Mouse (Mus musculus) brain, adult 2 months (tissue): ENCODE results near the gene Pgls.
A peak's percentile ranks its signal among the peaks of the same experiment; 100 is the strongest.

Experiments used
- DNase-seq: peaks from one replicate; pipeline ENCODE4 v3.0.0; 2011; ENCODE audit warnings: low read depth, low spot score

The Pgls gene

DNA sequence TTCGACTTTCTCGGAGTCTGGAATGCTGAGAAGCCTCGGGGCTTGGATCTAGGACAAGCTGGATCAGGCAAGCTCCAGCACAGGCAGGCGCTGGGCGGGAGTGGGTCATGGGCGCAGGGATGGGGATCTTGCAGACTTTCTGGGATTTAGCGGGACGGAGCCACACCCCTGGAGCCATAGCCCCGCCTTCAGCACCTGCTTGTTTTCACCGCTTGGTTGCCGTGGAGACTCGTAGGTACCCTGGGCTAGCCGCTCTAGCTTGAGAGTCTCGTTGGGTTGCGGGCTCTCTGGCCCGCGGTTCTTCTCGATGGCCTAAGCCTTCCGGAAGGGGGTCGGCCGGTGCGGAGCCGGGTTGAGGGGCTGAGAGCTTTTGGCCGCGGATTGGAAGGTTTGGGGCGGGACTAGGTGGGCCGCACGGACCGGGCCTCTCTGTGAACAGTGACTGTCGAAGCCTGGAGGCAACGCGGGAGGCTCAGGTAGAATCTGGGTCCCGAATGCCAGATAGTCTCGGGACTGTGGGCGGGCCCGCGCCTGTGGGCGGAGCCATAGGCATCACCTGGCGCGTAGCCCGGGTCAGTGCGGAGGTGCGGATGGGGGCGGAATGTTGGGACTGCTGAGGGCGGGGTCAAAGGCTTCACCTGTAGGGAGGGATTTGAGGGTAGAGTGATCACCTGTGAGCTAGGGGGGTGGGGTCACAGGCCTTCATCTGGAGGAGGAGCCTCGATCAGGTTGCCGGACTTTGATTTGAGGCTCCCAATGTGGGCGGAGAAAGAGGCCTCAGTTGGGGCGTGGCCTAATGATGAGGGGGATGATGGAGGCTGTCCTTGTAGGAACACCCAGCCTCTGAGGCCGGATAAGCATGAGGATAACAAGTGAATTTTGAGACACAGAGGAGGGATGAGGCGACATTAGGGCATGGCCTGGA is 22.3 kb upstream of the Pgls start:
- peak; percentile 98 for DNase-seq

DNA sequence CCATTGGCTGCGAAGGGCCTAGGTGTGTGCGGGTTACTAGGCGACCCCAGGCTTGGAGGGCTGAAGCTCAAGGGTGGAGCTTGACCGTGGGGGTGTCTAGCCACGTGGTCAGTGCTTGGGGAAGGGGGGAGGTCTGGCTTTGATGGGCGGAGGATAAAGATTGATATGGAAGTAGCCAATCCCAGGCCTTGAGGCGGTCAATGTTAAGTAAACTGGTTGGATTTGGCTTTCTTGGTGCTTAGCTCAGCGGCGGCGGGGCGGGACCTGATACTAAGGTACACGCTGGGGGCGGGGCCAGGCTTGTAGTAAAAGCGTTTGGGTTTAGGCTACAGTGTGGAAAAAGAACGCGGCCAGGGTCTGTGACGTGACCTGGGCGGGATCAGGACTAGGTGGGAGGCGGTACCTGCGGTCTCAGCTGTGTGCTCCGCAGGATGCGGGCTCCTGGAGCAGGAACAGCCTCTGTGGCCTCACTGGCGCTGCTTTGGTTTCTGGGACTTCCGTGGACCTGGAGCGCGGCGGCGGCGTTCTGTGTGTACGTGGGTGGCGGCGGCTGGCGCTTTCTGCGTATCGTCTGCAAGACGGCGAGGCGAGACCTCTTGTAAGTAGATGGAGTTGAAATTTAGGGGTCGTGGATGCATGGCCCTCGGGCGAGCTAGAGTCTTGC is 21.6 kb upstream of the Pgls start:
- peak; percentile 99 for DNase-seq

DNA sequence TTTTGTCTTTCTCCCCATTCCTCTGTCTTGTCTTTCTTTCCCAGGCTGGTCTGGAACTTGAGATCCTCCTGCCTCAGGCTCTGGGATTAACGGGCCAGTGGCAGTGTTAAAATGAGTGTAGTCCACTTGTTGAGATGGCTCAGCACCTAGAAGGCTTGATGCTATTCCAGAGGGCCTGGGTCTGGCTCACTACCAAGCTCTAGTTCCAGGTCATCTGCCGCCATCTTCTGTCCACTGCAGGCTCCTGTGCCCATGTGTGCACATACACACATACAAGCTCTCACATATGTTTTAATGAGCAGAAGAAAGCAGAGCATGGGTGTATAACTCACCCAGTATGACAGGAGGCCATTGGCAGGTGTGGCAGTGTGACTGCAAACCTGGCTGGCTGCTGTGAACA is 19.9 kb upstream of the Pgls start:
- DNase-seq: peak; percentile 48

DNA sequence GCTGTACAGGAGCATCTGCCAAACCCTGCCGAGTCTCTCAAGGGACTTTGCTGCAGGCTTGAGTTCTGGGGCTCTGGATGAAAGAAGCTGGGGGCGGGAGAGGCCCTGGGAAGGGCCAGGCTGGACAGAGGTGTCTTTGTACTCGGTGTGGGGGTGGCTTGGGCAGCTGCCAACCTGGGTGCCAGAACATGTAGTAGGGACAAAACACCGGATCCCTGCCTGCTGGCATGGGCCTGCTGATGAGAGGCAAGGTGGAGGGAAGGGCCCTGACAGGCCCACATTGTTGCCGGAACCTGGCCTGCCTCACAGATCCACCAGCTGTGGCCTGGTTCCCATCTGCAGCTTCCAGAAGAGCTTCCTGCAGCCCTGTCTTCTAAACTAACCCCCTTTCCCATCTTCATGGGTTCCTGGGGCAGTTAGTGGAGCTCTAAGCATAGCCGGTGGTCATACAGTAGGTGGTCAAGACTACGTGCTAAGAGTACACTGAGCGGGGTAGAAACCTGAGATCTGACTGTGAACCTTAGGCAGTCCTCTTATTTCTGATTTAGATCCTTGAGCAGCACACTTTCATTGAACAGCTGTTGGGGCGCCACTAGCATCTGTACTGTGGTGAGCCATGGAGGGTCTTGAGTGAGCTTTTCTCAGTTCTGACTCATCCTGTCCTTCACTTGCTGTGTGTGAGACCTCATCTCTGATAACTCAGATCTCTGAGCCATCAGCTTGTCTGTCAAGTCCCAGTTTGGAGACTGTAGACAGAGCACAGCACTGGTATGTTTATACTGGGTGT is 18.9 kb upstream of the Pgls start:
- peak; percentile 90 for DNase-seq

- DNase-seq: no peak
These were observed 17.6 kb upstream of the Pgls start for GRCm38 (mm10) chr8:71574426-71574825.

DNA sequence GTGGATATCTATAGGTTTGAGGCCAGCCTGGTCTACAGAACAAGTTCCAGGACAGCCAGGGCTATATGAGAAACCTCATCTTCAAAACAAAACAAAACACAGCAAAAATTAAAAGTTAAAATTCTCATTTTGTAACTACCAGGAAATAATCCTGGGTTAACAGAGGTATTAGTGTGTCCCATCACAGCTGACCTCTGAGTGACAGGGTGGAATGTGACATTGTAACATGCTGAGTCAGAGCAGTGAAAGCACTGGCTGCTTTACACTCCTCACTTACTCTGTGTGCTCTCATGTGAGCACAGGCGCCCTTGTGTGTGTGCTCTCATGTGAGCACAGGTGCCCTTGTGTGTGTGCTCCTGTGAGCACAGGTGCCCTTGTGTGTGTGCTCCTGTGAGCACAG is 17.0 kb upstream of the Pgls start:
- DNase-seq: no peak

DNA sequence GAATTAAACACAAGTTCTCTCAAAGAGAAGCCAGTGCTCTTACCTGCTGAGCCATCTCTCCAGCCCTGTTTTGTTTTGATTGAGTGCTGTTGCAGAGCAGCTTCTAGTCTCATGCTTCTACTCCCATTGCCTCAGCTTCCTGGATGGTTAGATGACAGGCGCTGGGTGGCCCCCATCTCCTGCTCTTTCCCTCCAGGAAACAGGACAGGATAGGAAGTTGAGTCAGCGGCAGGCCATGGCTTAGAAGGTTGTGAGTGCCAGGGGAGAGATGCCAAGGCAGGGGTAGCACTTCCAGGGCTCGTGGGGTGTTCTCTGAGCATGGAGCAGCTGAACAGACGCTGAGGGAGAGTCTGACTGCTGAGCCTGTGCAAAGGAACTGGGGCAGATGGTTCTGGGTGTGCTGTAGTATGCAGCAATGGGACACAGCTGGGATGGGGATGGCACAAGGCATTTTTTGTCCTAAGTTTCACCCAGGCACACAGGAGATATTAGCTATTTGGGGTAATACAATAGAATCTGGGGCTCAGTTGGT is 14.1 kb upstream of the Pgls start:
- no peak for DNase-seq

DNA sequence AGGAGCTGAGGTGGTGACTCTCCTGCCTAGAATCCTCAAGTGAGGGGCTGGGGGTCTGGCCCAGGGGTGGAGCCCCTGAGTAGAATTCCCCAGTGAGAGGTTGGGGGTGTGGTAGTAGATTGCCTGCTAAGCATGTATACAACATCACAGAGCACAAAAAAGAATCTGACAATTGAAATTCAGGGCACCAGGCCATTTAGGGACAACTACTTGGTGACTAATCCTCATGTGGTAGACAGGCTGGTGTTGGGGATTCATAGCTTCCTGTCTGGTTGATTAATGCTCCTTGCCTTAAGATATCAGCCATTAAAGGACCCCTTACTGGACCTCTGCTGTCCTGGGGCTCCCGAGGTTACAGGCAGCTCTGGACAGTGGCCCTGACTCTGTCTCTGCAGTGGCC is 13.0 kb upstream of the Pgls start:
- DNase-seq: peak; percentile 52

- DNase-seq: no peak
These were observed 12.5 kb upstream of the Pgls start for GRCm38 (mm10) chr8:71579476-71579875.

DNA sequence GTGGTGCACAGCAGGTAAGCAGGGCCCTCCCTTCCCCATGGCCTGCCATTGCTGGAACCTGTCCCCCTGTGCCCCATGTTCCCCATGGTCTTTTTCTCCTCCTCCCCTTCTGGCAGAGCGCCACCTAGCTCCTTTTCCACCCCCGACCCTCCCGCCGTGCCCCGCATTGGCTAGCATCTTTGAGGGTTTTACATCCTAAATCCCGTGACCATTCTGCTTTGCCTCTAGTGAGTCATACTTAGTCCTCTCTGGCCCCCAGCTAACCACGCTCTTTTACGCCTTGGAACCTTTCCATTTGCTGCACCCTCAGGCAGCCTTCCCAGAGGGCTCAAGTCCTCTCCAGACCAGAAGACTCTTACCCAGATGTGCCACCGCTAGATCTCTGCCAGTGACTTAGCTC is 11.8 kb upstream of the Pgls start:
- no peak for DNase-seq

- DNase-seq: peak; percentile 37
These were observed 5.1 kb upstream of the Pgls start for GRCm38 (mm10) chr8:71586891-71587290.

GRCm38 (mm10) chr8:71588762-71589161 is 3.2 kb upstream of the Pgls start:
- DNase-seq: no peak

DNA sequence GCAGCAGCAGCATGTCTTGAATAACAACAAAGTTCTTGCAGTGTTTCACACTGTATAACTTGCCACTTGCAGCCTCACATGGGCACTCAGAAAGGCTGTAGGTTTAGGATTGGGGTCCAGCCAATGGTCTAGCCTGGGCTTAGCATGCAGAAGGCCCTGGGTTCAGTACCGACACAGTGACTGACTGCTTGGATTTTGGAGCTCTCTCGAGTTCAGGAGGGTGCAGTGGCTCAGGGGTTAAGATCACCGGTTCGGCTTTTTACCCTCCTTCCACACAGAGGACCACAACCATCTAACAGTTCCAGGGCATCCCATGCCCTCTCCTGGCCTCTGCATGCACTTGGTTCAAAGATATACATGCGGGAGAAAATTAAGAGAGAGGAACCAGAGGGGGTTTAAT is 959 bp upstream of the Pgls start:
- DNase-seq: no peak

- peak; percentile 96 for DNase-seq
These were observed 596 bp downstream of the Pgls start for GRCm38 (mm10) chr8:71592374-71593170.

GRCm38 (mm10) chr8:71593556-71594323 is 1.8 kb downstream of the Pgls start:
- DNase-seq: no peak

DNA sequence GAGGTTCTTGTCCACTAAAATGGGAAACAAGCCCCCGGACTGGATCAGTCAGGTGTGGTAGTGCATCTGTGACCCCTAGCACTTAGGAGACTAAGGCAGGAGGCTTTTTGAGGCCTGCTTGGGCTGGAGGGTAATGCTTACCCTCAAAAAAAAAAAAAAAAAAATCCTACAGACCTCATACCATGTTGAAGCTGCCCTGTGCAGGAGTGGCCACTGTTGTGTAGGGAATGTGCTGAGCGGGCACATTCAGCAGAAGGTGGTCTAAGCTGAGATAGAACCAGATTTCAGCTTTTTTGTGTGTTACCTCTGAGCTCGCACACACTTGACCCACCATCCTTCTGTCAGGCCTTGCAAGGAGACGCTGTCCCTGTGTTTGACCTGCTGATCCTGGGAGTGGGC is 2.3 kb downstream of the Pgls start:
- DNase-seq: no peak

DNA sequence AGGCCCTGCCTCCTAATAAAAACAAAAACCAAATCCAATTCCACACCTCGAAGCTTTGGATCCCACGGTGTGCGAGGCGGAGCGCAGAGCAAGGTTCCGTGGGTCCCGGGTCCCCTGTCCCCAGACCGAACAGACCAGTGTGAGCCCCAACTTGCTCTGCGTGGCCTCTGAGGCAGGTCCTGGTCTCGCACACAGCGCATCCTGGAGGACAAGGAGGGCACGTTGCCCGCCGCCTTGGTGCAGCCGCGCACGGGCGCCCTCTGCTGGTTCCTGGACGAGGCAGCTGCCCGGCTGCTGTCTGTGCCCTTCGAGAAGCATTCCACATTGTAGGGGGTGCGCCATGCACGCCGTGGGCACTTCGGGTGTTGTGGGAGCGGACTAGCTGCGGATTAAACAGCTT is 3.9 kb downstream of the Pgls start:
- peak; percentile 92 for DNase-seq

DNA sequence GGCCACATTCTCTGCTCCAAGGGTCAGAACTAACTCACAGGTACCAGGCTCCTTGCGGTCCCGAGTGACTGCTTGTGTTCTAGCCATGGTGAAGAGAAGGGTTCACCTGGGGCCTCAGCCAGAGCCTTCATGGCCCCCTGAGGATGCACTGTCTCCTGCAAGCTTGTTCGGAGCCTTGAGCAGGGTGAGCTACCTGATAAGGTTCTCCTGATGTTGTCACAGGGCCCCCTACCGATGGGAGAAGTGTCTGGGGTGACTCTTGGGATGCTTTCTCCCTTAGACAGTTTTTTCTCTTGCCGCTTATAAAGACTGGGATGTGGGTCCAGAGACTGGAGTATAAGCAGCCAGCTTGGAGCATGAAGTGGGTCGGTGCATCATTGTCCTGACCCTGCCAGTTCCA is 4.4 kb downstream of the Pgls start:
- no peak for DNase-seq

DNA sequence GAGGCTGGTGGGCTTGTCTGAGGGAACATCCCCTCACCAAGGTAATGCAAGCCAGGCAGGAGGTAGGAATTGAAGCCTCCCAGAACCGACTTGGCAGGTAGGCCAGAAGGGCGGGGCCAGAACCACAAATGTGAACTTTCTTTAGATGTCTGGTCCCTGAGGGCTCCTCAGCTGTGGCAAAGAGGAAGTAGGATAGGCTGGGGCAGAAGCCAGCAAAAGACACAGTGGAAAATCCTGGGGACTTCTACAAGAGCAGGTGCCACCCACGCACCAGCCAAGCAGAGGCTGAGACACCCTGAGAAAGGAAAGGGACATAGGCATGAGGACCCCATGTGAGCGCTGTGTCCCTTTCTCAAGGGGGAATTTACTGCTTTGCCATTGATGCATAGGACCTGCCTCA is 4.8 kb downstream of the Pgls start:
- DNase-seq: no peak

DNA sequence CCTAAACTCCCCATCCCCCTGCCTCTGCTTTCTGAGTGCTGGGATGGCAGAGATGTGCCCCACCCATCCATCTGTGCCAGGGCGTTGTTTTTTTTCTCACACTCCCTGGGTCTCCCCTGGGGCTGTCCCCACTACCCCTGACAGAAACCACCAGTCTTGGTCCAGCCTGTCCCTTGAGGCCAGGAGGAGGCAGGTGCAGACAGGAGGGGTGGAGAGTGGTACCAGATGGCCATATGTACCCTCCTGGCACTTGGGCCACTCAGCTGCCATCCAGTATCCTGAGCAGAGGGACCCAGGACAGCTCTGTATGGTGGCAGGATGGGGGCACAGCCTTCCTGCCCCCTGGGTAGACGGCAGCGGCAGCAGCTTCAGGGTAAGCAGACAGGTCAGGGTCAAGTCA is 5.5 kb downstream of the Pgls start, which contains the start of gene Fam129c:
Fam129c (plus strand) TSS at position 198 of the 400 bp plus-strand sequence.
- no peak for DNase-seq
